Mouse (Mus musculus): ENCODE measurements around the gene Smad3. TPM values are rescaled to one million over a fixed set of nuclear protein-coding genes. Genes with fewer than 3 reads are reported as not detected.

Smad3 gene
- polyA plus RNA-seq, 1 experiment = 33.5 TPM

GRCm38 (mm10) chr9:63609776-63610175 lies 148.0 kb downstream of the Smad3 start:
- H3K27ac ChIP-seq (ENCODE audit: insufficient read depth, low read depth, low read length) = peak overlapping the region; percentile 11; the same call in 1 of the 2 replicates
- WGBS = 68% methylated on average over 2 of the region's 2 CpGs
- H3K4me3 ChIP-seq (ENCODE audit: insufficient read depth, low read depth, low read length) = no peak overlapping the region
- H3K4me1 ChIP-seq (ENCODE audit: control insufficient read depth, insufficient read depth, low read length) = peaks cover 38% of the 10 kb centered on the region
- TF ChIP-seq CTCF (conservative IDR thresholded peaks at IDR 0.05; ENCODE audit: insufficient read depth, insufficient read length, low read depth, low read length) (no peak), POLR2A (IDR thresholded peaks at IDR 0.05; ENCODE audit: low read depth, low read length) (no peak)
- peak; percentile 65 for DNase-seq
- H3K36me3 ChIP-seq (ENCODE audit: control insufficient read depth, insufficient read depth, low read length) = no peaks in the 10 kb centered on the region
- H3K27me3 ChIP-seq (replicated peaks; ENCODE audit: control insufficient read depth, insufficient read depth, low read length) = no peaks in the 10 kb centered on the region

DNA sequence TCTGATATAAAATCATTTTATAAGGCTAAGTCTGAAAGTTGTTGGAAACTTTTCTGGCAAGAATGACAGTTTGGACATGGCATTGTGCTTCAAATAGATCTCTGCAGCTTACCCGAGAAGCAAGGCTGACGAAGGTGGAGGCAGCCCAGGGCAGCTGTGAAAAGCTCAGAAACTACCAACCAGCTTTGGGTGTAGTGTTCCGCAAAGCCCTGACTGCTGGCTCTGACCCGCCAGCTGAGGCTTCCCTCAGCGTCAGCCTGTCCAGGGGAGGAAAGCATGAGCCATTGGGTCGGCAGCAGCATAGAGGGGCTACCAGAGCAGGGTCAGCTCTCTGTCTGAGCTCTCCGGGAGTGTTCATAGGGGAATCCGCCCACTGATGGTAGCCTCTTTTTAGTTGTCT lies 148.5 kb downstream of the Smad3 start:
- WGBS = 52% methylated on average over 8 of the region's 8 CpGs
- Histone ChIP-seq H3K4me1 (ENCODE audit: control insufficient read depth, insufficient read depth, low read length) (peaks cover 34% of the 10 kb centered on the region), H3K36me3 (ENCODE audit: control insufficient read depth, insufficient read depth, low read length) (no peaks in the 10 kb centered on the region), H3K27ac (ENCODE audit: insufficient read depth, low read depth, low read length) (0 out of 2 replicates have a peak overlapping the region, but pooled peaks have one; percentile 8), H3K27me3 (replicated peaks; ENCODE audit: control insufficient read depth, insufficient read depth, low read length) (no peaks in the 10 kb centered on the region), H3K4me3 (ENCODE audit: insufficient read depth, low read depth, low read length) (no peak overlapping the region)
- TF ChIP-seq POLR2A (IDR thresholded peaks at IDR 0.05; ENCODE audit: low read depth, low read length) (no peak), CTCF (conservative IDR thresholded peaks at IDR 0.05; ENCODE audit: insufficient read depth, insufficient read length, low read depth, low read length) (no peak)
- DNase-seq = no peak

DNA sequence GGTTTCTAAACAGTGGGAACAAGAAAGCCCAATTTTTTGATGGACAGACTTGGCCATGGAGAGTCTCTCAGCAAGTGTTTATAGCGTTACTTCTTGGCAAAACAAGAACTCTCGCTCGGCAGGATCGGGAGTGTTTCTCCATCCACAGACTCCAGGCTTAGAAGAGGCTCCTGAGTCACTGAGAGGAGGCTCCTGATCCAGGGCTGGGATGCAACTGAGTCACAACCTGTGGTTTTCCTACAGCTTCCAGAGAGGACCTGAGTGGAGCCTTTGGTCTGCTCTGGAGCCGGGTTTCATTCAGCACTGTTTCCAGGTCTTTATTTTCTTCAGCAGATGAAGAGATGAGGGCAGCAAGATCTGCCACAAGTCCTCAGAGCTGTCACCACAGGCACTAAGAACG lies 149.8 kb downstream of the Smad3 start:
- Histone ChIP-seq H3K4me1 (ENCODE audit: control insufficient read depth, insufficient read depth, low read length) (peaks cover 33% of the 10 kb centered on the region), H3K4me3 (ENCODE audit: insufficient read depth, low read depth, low read length) (no peak overlapping the region), H3K36me3 (ENCODE audit: control insufficient read depth, insufficient read depth, low read length) (no peaks in the 10 kb centered on the region), H3K27me3 (replicated peaks; ENCODE audit: control insufficient read depth, insufficient read depth, low read length) (no peaks in the 10 kb centered on the region), H3K27ac (ENCODE audit: insufficient read depth, low read depth, low read length) (no peak overlapping the region)
- DNase-seq = no peak
- WGBS = 78% methylated on average over 6 of the region's 6 CpGs
- TF ChIP-seq CTCF (conservative IDR thresholded peaks at IDR 0.05; ENCODE audit: insufficient read depth, insufficient read length, low read depth, low read length) (no peak), POLR2A (IDR thresholded peaks at IDR 0.05; ENCODE audit: low read depth, low read length) (no peak)

- Histone ChIP-seq H3K27ac (ENCODE audit: insufficient read depth, low read depth, low read length) (no peak overlapping the region), H3K27me3 (replicated peaks; ENCODE audit: control insufficient read depth, insufficient read depth, low read length) (no peaks in the 10 kb centered on the region), H3K4me3 (ENCODE audit: insufficient read depth, low read depth, low read length) (no peak overlapping the region), H3K4me1 (ENCODE audit: control insufficient read depth, insufficient read depth, low read length) (peaks cover 24% of the 10 kb centered on the region), H3K36me3 (ENCODE audit: control insufficient read depth, insufficient read depth, low read length) (no peaks in the 10 kb centered on the region)
- TF ChIP-seq CTCF (conservative IDR thresholded peaks at IDR 0.05; ENCODE audit: insufficient read depth, insufficient read length, low read depth, low read length) (no peak), POLR2A (IDR thresholded peaks at IDR 0.05; ENCODE audit: low read depth, low read length) (no peak)
- WGBS = 75% methylated on average over 2 of the region's 2 CpGs
- no peak for DNase-seq
Measured at GRCm38 (mm10) chr9:63606594-63606993, 151.2 kb downstream of the Smad3 start.

GRCm38 (mm10) chr9:63603849-63604248 lies 153.9 kb downstream of the Smad3 start:
- 40% methylated on average over 6 of the region's 6 CpGs for WGBS
- H3K27me3 ChIP-seq (replicated peaks; ENCODE audit: control insufficient read depth, insufficient read depth, low read length) = no peaks in the 10 kb centered on the region
- no peak overlapping the region for H3K27ac ChIP-seq (ENCODE audit: insufficient read depth, low read depth, low read length)
- H3K4me3 ChIP-seq (ENCODE audit: insufficient read depth, low read depth, low read length) = peak overlapping the region; percentile 4; the same call in 1 of the 2 replicates
- no peaks in the 10 kb centered on the region for H3K36me3 ChIP-seq (ENCODE audit: control insufficient read depth, insufficient read depth, low read length)
- peaks cover 10% of the 10 kb centered on the region for H3K4me1 ChIP-seq (ENCODE audit: control insufficient read depth, insufficient read depth, low read length)
- peak; percentile 54 for DNase-seq
- TF ChIP-seq POLR2A (IDR thresholded peaks at IDR 0.05; ENCODE audit: low read depth, low read length) = no peak
- TF ChIP-seq CTCF (conservative IDR thresholded peaks at IDR 0.05; ENCODE audit: insufficient read depth, insufficient read length, low read depth, low read length) = no peak

- DNase-seq = peak; percentile 98
- 2% methylated on average over 66 of the region's 70 CpGs for WGBS
Measured at GRCm38 (mm10) chr9:63602043-63602939, 155.5 kb downstream of the Smad3 start, which contains the start of the genes Iqch and Aagab. Gene Iqch, minus strand, starts transcription at chr9:63602493. Gene Aagab, plus strand, starts transcription at chr9:63602660.

More at GRCm38 (mm10) chr9:63602043-63602939, 155.5 kb downstream of the Smad3 start, which contains the start of the genes Iqch and Aagab:
- TF ChIP-seq CTCF (conservative IDR thresholded peaks at IDR 0.05; ENCODE audit: insufficient read depth, insufficient read length, low read depth, low read length) = no peak
- peak; percentile 59 for TF ChIP-seq POLR2A (IDR thresholded peaks at IDR 0.05; ENCODE audit: low read depth, low read length)
- peak within 1 kb of the TSS; percentile 89 for H3K4me3 ChIP-seq (ENCODE audit: insufficient read depth, low read depth, low read length)
- H3K27ac ChIP-seq (ENCODE audit: insufficient read depth, low read depth, low read length) = no peak within 1 kb of the TSS
- H3K4me1 ChIP-seq (ENCODE audit: control insufficient read depth, insufficient read depth, low read length) = peaks cover 8% of the 10 kb centered on the region
- H3K27me3 ChIP-seq (replicated peaks; ENCODE audit: control insufficient read depth, insufficient read depth, low read length) = no peaks in the 10 kb centered on the region
- H3K36me3 ChIP-seq (ENCODE audit: control insufficient read depth, insufficient read depth, low read length) = no peaks in the 10 kb centered on the region

Other genes starting within 250 kb of the Smad3 start
- 0.04 and 0.06 TPM in 2 replicates for gene Iqch, start 155.5 kb downstream of the Smad3 start, polyA plus RNA-seq (2012; rRNA removed)
- gene Aagab, start 155.3 kb downstream of the Smad3 start, polyA plus RNA-seq (2012; rRNA removed) = 15.7 and 18.3 TPM in 2 replicates